Mouse (Mus musculus) thymus, postnatal 10 days (tissue): ENCODE measurements at regions not wholly inside any gene's neighbourhood (a gene's known extent, or its start where the extent isn't known, plus 50 kb on each side); places are given as distances from the start of the nearest gene placed in this dataset.

Source experiments
- DNase-seq, 2 experiments: peaks; one replicate each; pipeline ENCODE4 v3.0.0; 2021; ENCODE audit warnings: low spot score in 2 of 2

DNA sequence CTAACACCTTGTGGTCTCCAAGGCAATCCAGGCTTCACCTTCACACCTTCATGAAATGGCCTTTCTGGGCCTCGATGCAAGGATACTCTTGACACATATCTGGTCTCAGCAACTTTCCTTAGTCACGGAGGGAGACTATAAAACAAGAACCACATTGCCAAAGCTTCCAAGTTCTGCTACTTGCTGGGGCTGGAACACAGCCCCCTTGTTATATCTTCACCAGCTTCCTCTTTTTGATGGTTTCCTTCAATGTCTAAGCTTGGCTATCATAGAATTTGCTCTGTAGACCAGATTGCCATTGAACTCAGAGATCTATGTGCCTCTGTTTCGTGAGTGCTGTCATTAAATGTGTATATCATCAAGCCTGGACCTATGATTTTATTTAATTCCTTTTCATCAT, 530.7 kb upstream of the Zeb2 start:
- no peak for DNase-seq

DNA sequence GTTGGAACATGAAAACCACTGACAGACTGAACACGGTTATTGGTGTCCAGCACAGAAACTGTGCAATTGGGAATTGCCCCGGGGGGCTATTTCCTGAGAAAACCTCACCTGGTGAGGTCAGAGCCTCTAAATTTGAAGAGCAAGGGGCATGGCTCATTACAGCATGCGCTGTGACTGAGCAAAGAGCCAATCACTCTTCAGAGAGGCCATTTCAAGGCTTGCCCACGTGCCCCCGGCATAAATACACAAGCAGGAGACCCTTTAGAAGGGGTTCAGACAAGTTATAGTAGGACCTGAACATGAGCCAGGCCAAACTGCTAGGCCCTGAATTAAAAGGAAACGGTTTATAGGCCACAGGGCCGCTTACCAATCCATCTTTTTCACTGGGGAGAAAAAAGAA, 512.9 kb upstream of the Zeb2 start:
- no peak for DNase-seq

DNA sequence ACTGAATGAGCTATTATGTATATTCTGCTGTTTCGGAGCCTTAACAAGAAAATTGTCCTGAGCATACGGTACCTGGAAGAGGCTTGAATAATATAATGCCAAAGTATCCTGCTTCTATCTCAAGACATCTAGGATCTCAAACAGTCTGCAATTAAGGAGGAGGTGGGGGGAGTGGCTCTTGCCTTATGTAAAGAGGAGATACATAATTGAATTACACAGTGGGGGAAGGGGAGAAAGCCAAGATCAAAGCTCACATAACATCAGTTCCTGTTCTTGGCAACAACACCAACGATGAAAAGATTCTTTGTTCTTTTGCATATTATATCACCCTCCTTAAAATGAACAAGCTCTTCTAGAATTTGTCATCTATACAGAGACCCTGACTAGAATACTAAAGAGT, 512.4 kb upstream of the Zeb2 start:
- DNase-seq, result no peak

DNA sequence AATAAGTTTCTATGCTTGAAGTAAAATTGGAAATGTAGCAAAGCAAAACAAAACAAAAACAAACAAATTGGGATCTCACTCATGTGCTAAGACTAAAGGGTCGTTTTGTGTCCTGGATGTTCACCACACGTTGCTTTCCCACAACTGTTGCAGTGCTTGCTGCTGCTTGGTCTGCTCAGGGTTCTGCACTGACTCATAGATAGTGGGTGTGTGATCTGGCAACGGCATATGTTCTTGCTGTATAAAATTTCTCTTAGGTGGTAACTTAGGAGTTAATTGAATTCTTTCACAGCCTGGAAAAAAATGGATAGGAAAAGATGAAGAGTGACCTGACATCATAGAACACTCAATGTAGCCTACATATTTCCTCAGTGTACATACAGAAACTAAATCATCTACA, 505.9 kb upstream of the Zeb2 start:
- no peak for DNase-seq

DNA sequence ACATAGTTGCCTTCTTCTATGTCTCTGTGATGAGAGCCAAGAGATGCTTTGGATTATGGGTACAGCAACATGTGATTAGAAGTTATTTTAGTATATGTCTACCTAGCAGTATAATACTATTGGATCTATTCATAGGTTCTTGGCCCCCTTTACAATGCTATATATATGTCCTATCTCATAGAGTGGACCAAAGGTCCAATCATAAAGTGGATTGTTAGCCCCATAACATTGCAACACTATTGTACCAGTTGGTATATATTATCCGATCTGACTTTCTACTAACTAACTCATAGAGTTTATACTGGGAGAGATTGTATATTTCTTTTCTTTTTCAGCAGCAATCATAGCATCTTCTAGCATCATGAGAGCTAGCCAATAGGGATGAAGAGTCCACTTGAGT, 491.7 kb upstream of the Zeb2 start:
- DNase-seq, result no peak

DNA sequence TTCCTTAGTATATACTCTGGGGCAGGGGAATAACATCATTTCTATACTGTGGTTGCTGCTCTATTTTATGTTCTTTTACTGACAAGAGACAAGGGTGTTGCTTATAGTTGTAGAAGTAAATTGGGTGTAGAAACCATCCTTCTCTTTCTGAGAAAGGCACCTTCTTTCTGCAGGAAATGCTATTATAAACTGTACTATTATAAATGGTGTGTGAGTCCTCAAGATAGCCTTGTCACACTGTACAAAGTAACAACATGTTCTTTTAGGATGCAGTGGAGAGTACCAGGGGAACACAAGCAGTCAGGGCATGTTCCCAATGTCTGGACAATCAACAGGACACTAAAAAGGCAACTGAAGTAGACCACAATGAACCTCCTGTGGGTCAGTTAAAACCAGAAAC, 490.2 kb upstream of the Zeb2 start:
- no peak for DNase-seq

DNA sequence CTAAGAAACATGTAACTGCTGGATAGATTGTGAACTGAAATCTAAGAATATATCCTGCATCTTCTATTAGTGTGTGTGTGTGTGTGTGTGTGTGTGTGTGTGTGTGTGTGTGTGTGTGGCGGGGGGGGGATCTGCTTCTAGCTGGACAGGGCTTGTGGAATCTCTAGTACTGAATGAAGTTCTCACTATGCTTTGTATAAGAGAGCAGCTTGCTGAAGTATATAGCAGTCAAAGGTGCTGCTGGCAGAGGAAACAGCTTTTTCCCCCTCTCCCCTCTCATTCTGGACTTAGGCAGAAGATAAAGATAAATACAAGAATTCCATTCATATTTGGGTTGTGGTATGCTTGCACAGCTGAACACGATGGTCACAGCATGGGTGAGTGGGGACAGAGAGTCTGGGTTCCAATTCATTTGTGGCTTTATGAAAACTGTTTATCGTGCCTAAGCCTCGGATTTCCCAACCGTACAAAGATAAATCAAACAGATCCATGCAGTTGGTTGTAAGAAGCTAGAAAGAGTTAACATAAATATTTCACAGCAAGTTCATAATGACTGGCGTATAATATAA, 484.2 kb upstream of the Zeb2 start:
- DNase-seq, result no peak

DNA sequence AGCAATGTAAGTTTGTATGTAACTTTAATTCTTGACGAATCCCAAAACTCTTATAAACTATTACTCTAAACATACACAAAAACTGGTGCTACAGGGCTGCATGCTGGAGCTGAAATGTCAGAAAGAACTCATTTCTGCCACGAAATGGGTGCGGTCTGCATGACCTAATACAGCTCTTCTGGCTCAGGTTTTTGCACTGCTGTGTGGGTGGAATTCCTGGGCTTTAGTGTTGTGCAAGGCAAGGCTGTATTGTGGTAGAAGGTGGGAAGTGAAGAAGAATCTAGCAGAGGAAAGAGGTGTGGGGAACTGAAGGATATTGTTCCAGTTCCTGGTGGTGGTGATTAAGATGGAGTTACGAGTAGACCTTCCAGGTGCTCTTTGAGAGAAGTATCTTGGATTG, 476.6 kb upstream of the Zeb2 start:
- DNase-seq, result no peak

DNA sequence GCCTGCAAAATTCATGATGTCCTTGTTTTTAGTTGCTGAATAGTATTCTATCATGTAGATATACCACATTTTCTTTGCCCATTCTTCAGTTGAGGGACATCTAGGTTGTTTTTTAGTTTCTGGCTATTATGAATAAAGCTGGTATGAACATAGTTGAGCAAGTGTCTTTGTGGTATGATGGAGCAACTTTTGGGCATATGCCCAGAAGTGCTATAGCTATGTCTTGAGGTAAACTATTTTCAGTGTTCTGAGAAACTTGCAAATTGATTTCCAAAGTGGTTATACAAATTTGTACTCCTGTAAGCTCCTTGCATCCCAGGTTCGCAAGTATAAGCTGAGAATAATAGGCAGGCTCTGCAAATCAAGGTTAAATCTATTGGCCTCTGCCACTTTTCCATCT, 473.8 kb upstream of the Zeb2 start:
- DNase-seq, result no peak

DNA sequence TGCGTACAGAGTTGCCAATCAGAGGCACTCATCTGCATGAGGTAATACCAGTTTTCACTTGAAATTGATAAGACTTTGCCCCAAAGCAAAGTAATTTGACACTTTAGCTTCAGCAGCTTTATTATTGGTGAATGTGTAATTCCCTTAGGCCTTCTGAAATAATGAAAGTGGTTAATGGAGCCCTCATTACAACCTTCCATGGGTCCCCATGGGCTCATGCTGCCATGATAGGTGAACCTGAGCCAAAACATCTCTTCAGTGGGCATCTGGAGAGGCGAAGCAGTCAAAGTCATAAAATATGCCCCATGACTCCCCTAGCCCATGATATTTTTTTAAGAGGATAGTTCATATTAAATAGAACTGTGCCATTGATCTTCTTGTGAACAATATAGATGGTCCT, 471.1 kb upstream of the Zeb2 start:
- DNase-seq, result no peak

DNA sequence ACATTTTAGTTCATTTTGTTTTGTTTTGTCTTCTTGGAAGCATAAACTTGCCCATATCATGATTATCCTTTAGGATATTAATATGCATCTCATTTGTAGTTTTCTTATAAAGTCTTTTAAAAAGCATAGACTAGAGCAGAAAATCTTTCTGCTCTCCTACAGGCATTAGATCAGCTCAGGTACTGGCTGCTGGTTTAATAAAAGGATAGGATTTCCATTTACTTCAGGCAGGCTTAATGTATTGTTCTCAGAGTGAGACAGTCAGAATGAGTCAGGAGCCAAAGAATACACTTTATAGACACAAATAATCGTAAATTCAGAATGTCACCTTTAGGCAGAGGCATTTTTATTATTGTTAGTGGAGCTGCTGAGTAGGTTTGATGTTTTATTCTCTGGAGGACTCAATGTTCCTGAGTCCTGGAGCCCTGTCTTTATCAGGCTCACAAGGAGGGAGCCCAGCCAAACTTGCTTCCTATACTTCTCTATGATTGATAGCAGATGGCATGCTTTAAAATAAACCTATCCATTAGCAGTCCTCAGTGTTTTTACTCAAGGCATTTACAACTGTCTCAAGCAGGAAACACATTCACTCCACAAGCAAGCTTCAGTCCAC, 469.5 kb upstream of the Zeb2 start:
- DNase-seq, result no peak

DNA sequence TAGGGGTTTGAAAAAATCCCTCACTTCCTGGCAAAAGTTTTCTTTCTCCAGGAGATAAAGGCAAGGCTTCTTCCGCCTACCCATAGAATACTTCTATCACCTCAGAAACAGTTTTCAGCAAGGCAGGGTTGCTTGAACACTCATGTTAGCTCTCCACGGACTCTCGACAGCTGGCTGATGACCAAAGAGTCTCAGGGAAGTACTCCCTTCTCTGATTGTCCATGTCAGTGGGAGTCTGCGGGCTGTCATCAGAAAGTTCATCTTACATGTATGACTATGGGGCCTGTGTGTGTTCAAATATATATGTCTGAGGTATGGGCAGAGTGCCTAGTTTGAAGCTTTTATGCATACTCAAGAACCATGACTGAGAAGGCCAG, 464.3 kb upstream of the Zeb2 start:
- no peak for DNase-seq

DNA sequence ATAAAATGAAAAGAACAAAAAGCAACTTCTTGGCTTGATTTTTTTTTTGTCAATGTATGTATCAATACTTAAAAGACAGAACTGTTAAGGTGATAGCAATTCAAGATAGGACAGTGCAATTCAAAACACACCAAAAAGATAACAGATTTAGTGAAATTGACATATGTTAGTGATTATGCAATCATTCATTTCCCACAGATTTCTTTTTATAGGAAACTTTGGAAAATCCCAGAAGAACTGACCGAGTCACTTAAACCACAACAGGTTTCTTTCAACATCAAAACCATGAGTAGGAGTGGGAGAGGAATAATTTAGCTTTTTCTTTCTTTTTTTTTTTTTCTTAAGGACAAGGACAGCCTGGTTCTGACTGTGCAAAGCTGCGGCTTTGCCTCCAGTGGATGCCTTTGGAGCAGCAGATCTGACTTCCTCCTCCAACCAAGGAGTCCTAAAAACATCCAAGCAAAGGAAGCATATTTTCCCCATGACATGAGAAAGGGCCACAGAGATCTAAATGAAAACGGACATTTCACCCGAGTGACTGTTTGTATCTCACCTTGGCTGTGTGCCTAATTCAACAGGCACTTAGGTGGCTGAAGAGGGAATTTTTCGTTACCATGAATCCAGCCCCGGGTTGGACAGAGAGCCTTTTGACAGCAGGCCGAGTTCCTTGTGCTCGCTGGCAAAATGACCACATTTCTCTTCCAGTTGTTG, 463.8 kb upstream of the Zeb2 start:
- no peak for DNase-seq

DNA sequence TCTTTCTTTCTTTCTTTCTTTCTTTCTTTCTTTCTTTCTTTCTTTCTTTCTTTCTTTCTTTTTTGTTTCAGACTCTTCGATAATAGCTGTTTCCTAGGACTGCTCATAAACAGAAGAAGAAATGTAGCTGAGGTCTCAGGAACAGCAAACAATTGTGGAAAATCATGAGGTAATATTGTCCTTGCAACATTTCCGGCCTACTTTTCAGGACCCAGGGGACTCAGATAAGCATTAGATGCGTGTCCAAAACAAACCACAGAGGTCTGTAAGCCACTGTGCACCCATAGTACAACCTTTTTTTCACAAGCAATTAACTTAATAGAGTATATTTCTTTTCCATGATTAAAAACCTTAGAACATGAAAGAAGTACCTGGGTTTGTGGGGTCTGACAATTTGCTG, 455.7 kb upstream of the Zeb2 start:
- DNase-seq, result no peak

DNA sequence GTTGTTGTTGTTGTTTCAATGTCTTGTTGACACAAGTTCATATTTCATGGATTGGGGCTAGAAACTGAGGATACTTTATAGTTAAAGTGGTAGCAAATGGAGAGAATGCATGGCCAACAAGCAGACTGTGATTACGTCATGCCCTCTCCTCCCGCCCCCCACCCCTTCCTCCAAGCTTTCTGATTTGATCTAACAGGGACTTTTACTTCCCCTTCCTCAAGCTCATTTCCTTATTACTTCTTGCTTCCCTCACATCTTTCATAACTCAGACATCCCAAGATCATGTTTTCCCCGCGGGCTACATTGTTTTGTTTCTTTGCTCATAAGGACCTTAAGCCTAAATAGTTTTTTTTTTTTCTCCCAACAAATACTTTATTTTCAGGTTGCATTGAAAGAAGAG, 437.5 kb upstream of the Zeb2 start:
- DNase-seq, result no peak

DNA sequence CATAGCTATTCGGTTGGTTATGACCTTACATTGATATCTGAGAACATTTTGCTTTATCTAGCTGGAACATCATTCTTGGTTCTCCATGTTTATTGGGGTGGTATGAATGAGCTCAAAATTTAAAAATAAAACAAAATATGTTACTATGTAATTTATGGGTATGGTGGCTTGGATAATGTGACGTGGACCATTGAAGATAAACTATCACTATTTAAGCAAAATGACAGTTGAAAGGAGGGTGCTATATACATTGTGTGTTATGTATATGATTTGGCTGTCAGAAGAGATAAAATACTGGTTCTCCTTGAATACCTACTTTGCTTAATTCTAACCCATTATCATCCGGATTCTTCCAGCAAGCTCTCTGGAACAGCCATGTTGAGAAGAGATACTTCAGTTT, 424.2 kb upstream of the Zeb2 start:
- no peak for DNase-seq

DNA sequence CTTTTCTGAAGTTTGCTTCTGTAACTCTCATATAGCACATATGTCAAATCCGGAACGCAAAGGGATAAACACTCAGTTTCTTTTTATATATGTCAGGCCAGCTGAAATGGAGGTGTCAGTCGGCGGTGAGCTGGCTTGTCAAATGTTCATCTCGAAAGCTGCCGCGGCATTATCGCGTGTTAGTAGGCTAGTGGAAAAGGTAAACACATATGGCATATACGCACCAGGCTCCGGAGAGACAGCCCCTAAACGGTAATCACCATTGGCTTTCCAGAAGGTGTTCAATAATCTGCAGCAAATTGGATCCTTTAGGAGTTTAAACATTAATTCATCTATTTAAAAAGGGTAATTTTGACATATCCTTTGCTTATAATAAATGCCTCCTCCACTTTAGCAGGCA, 421.8 kb upstream of the Zeb2 start:
- no peak for DNase-seq

DNA sequence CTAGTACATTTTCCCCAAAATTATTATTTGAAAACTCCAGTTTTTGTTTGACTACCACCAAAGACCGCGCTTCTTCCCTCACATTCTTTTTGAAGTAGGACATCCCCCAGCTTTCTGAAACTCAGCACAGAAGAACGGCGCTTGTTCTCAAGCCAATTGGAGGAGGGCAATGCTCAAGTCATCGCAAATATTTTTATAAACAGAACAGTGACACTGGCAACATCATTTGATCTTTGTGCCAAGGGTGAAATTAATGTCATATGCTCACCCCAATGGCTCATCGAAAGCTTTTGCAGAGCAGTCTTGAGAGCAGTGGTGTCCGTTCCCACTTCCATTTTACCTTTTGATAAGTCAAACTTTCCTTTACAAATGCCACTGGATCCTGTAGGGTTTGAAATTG, 420.5 kb upstream of the Zeb2 start:
- no peak for DNase-seq

DNA sequence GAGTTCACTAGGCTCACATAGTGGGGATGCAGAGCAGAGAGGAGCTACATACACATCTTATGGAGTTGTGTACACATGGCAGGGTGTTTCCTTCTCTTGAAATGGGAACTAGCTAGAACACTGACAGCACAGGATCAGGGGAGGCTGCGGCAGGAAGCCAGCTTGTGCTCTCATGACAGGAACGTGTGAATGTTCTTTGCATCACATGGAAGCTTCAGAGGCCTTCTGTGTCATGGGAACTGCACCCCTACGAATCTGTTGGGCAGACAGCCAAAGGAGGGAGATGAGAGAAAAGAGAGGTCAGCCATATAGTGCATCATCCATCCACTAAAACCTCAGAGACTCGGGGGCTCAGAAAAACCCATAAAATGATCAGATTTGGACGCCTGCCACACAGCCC, 417.6 kb upstream of the Zeb2 start:
- DNase-seq, result no peak

DNA sequence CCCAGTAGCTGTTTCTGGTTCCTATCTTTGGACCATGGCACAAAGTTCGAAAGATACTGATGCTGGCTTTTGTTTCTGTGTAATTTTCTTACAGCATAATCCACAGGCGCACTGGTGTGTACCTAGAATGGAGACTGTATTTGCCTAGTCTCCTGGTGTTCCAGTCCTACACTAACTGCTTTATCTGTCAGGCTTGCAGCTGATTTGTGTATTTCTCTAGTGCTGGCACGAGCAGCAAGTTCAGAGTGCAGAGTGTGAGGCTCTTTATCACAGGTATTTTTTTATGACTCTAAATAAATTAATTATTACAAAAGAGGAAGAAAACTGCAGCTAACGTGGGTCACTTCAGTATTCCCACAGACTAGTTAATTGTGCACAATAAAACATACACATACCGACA, 405.1 kb upstream of the Zeb2 start:
- DNase-seq, result no peak

DNA sequence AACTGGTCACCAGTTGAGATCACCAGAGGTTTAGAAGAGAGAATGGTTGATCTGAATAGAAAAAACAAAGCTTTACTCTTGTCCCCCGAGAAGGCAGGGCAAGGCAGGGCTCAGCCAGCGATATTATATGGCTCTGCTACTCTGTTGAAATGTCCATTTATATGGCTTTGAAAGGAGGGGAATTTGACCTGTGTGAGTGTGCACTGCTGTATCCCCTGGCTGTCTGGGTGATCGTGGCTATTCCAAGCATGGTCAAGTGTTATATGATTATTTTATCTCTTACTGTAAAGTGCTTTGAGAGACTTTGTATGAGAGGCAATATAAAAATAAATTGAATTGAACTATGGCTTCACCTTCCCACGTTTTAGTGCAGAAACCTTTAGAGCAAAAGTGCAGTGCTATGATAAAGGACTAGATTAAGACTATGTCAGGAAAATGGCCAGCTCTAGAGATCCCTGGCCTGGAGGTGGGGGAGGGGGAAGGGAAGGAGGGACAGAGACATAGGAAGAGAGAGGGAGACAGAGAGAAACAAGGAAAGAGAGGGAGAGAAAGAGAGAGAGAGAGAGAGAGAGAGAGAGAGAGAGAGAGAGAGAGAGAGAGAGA, 402.5 kb upstream of the Zeb2 start:
- no peak for DNase-seq

DNA sequence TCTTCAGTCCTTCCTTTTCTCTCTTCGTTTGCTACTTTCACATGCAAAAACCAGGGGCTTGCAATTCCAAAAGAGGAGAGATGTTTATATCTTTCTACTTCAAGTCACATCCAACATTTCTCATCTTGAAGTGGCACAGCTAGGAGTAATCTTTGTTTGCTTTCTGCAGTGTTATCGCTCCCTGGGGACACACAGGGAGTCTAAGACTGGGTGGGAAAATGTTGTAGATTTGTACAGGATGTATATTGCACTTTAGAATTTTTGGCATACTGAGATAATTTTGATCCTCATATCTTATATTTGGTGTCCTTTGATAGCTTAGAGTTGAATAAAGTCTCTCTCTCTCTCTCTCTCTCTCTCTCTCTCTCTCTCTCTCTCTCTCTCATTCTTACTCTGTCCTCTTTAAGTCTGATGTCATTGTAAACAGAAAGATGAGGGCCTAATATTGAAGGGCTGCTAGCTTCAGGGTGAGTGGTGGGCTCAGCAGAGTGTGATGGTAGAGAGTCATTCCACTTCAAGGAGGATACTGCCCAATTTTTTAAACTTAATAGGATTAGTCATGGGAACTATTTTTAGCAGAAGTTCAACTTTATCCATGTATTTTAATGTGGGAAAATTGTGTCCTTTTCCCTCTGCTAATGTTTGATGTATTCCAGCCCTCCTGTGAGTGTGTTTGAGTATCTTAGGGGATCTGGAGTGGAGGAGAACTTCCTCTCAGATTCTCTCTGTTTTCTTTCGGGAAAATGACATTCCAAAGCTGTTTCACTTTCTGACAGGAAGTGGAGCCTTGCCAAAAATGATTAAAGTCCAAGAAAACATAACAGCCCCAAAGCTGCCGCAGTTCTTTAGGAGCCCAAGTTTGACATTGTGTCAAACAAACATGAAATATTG, 397.3 kb upstream of the Zeb2 start:
- DNase-seq, result no peak
